Mouse (Mus musculus) hindbrain, embryonic 10.5 days (tissue): ENCODE measurements at regions not wholly inside any gene's neighbourhood (a gene's known extent, or its start where the extent isn't known, plus 50 kb on each side); places are given as distances from the start of the nearest gene placed in this dataset.

Source experiments
- DNase-seq: peaks from one replicate; pipeline ENCODE4 v3.0.0-alpha.2; 2017; ENCODE audit warnings: low spot score
- H3K27ac ChIP-seq: fragments of 300-500 bp; sonication (generic); 2 replicates; pipeline ENCODE4 v1.5.1; 2016; ENCODE audit warnings: mild to moderate bottlenecking, moderate library complexity
- H3K27me3 ChIP-seq: fragments of 300-500 bp; sonication (generic); 2 replicates; pipeline ENCODE4 v1.6.1; 2016; ENCODE audit warnings: mild to moderate bottlenecking; ENCODE audit not compliant: poor library complexity, insufficient read depth, severe bottlenecking
- H3K36me3 ChIP-seq: fragments of 300-500 bp; sonication (generic); 2 replicates; pipeline ENCODE4 v1.6.1; 2016; ENCODE audit warnings: mild to moderate bottlenecking, moderate library complexity
- H3K4me1 ChIP-seq: fragments of 300-500 bp; sonication (generic); replicated peaks from 2 replicates; pipeline ENCODE4 v1.6.1; 2016; ENCODE audit warnings: mild to moderate bottlenecking
- H3K4me3 ChIP-seq: fragments of 300-500 bp; sonication (generic); 2 replicates; pipeline ENCODE4 v1.5.1; 2016; ENCODE audit warnings: mild to moderate bottlenecking, moderate library complexity
- H3K9me3 ChIP-seq: fragments of 300-500 bp; sonication (generic); 2 replicates; pipeline ENCODE4 v1.6.1; 2016; ENCODE audit warnings: mild to moderate bottlenecking, moderate library complexity
- WGBS: fragments of 180-500 bp; shearing (Covaris S2); methylation state at CpG from one replicate; pipeline ENCODE4 v1.1.7; 2016; 5-methylcytosine and 5-hydroxymethylcytosine counted together

DNA sequence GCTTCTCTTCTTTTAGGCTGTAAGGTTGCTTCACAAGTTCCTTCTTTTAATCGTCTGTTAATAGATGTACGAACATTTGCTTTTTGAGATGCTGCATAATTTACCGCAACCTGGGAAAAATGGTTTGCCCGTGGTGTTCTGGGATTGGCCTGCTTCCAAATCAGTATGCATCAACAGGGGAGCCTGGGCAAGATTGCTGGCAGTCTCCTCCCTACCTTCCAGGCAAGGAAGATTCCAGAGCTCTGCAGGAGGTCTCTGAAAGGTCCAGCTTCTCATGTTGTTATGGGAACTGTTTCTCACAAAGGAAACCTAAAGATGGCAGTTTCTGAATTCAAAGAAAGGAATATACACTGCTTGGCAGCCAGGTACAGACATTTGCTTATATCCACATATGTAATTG lies 799.6 kb downstream of the Nr2f2 start:
- WGBS: 83% methylated on average over 4 of the region's 4 CpGs
- no peak for DNase-seq
- no peaks in the 10 kb centered on the region for H3K36me3 ChIP-seq
- H3K4me1 ChIP-seq: no peaks in the 10 kb centered on the region
- no peaks in the 10 kb centered on the region for H3K27me3 ChIP-seq
- no peak overlapping the region for H3K27ac ChIP-seq
- no peaks in the 10 kb centered on the region for H3K9me3 ChIP-seq
- no peak overlapping the region for H3K4me3 ChIP-seq

GRCm38 (mm10) chr7:69564432-69564831 lies 802.1 kb downstream of the Nr2f2 start:
- H3K9me3 ChIP-seq: no peaks in the 10 kb centered on the region
- H3K4me3 ChIP-seq: no peak overlapping the region
- DNase-seq: no peak
- no peaks in the 10 kb centered on the region for H3K36me3 ChIP-seq
- 90% methylated on average over 2 of the region's 2 CpGs for WGBS
- H3K27ac ChIP-seq: no peak overlapping the region
- no peaks in the 10 kb centered on the region for H3K27me3 ChIP-seq
- H3K4me1 ChIP-seq: no peaks in the 10 kb centered on the region

GRCm38 (mm10) chr7:69554776-69555175 lies 805.7 kb upstream of the Arrdc4 start:
- no peaks in the 10 kb centered on the region for H3K27me3 ChIP-seq
- H3K36me3 ChIP-seq: no peaks in the 10 kb centered on the region
- no peak for DNase-seq
- H3K9me3 ChIP-seq: no peaks in the 10 kb centered on the region
- H3K4me1 ChIP-seq: no peaks in the 10 kb centered on the region
- WGBS: 76% methylated on average over 8 of the region's 8 CpGs
- H3K4me3 ChIP-seq: no peak overlapping the region
- no peak overlapping the region for H3K27ac ChIP-seq

DNA sequence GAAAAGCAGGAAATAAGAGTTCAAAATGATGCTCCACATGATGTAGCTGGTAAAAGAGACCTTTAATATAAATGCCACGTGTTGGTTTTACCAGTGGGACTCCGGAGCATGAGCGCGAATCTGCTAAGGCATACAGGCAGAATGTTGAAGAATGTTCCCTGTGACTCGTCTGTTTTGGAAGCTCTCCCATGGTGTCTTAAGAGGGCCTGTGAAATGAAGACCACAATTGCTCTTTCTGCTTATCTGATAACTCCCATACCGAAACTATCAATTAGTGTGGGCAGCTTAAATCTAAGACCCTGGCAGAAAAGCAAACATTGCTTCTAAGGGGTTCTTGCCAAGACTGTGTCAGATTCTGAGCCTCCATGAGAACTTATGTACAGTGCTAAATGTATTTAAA lies 804.9 kb upstream of the Arrdc4 start:
- Histone ChIP-seq H3K27me3 (no peaks in the 10 kb centered on the region), H3K27ac (no peak overlapping the region), H3K4me3 (no peak overlapping the region), H3K36me3 (no peaks in the 10 kb centered on the region), H3K4me1 (no peaks in the 10 kb centered on the region), H3K9me3 (no peaks in the 10 kb centered on the region)
- DNase-seq: no peak
- 93% methylated on average over 6 of the region's 6 CpGs for WGBS

- H3K4me3 ChIP-seq: no peak overlapping the region
- no peak for DNase-seq
- no peaks in the 10 kb centered on the region for H3K36me3 ChIP-seq
- no peaks in the 10 kb centered on the region for H3K9me3 ChIP-seq
- H3K4me1 ChIP-seq: no peaks in the 10 kb centered on the region
- H3K27me3 ChIP-seq: no peaks in the 10 kb centered on the region
- WGBS: 82% methylated on average over 1 of the region's 1 CpGs
- no peak overlapping the region for H3K27ac ChIP-seq
Measured at GRCm38 (mm10) chr7:69536072-69536471, 787.0 kb upstream of the Arrdc4 start.

GRCm38 (mm10) chr7:69513966-69514365 lies 764.9 kb upstream of the Arrdc4 start:
- Histone ChIP-seq H3K4me1 (no peaks in the 10 kb centered on the region), H3K4me3 (no peak overlapping the region), H3K36me3 (no peaks in the 10 kb centered on the region), H3K9me3 (no peaks in the 10 kb centered on the region), H3K27ac (no peak overlapping the region), H3K27me3 (no peaks in the 10 kb centered on the region)
- no peak for DNase-seq
- WGBS: 77% methylated on average over 2 of the region's 2 CpGs

GRCm38 (mm10) chr7:69510389-69510788 lies 761.3 kb upstream of the Arrdc4 start:
- Histone ChIP-seq H3K36me3 (no peaks in the 10 kb centered on the region), H3K4me1 (no peaks in the 10 kb centered on the region), H3K4me3 (no peak overlapping the region), H3K27me3 (no peaks in the 10 kb centered on the region), H3K27ac (no peak overlapping the region), H3K9me3 (no peaks in the 10 kb centered on the region)
- 77% methylated on average over 8 of the region's 8 CpGs for WGBS
- DNase-seq: no peak

DNA sequence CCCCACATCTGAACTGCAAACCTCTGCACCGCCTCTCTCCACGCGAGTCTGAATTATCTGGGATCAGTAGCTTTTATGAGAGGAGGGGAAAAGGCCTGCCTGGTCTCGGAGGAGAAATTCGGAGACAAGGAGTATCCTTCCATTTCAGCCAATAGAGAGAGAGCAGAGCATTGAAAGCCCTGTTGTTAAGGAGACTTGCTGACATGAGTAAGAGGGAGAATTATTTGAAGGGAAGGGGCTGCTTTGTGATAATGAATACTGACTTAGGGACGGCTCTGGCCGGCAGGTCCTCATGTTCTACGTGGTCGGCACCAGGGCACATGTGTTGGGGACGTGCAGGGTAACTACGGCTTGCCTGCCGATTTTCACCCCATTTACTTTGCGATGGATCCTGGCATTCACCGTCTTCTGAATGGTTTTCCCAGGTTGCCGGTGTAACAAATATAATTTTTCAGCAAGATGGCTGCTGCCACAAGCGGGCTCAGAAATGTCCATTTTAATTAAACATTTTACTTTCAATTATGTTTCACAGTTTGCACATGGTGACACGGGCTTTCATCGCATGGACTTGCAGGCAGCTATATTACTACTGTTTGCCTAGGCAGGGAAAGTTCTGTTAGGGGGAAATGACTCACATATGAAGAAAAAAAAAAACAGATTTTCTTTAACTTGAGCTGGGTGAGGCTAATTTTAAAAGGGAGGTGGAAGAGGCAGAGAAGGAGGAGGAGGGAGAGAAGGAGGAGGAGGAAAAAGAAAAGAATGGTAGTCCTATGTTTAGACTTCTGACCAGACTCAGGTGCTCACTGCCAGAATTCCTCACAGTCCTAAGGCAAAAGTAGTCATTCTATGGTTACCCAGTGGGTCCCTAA lies 744.3 kb upstream of the Arrdc4 start:
- 0 out of 2 replicates have a peak overlapping the region, but pooled peaks have one; percentile 23 for H3K4me3 ChIP-seq

DNA sequence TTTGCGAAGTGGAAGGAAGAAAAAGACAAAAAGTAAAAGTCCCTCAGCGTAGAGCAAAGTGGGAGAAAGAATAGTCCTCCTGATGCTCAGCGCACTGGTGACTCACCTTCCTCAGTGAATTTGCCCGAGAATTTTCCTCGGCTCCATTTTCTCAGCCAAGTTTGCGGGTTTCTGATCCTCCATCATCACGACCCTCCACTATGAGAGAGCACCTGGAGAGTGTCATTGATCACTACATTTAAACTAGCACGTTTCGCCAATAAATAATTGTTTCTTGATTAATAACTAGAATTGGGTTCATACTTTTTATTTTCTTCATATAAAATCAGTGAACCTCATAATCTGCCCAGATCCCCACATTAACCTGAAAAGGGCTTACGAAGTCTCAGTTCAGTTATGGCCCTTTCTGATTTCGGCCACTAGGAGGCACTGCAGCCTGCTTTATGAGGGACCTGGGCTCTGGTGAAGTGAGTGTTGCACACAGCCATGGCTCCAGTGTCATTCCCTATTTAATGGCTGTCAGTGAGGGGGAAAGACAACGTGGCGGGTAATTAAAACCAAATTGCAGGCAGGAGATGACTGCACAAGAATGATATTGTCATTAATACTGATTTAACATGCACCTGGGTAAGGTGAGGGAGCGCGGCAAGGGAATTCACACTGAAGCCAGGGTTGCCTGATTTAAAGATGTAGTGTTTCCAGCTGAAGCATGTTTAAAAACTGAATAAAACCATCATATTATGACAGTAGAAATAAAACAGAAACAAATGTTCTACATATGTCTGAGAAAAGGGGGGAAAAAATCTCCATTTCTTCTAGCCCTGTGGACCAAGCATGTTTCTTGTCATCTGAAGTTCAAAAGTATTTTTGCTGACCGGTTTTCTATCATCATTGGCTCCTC lies 741.8 kb upstream of the Arrdc4 start:
- peak; percentile 84 for DNase-seq
- Histone ChIP-seq H3K4me3 (no peak overlapping the region), H3K9me3 (no peaks in the 10 kb centered on the region), H3K27me3 (peaks cover 33% of the 10 kb centered on the region; the same call in 1 of the 2 replicates), H3K27ac (no peak overlapping the region), H3K4me1 (peaks cover 15% of the 10 kb centered on the region), H3K36me3 (no peaks in the 10 kb centered on the region)
- 40% methylated on average over 16 of the region's 16 CpGs for WGBS

More for the DNA sequence above, 744.3 kb upstream of the Arrdc4 start:
- peak overlapping the region; percentile 66; the same call in 1 of the 2 replicates for H3K27ac ChIP-seq
- no peaks in the 10 kb centered on the region for H3K36me3 ChIP-seq
- DNase-seq: peak; percentile 9
- peaks cover 33% of the 10 kb centered on the region; the same call in 1 of the 2 replicates for H3K27me3 ChIP-seq
- 55% methylated on average over 18 of the region's 18 CpGs for WGBS
- H3K9me3 ChIP-seq: no peaks in the 10 kb centered on the region
- H3K4me1 ChIP-seq: peaks cover 15% of the 10 kb centered on the region

- H3K36me3 ChIP-seq: no peaks in the 10 kb centered on the region
- DNase-seq: no peak
- WGBS: 67% methylated on average over 6 of the region's 6 CpGs
Measured at GRCm38 (mm10) chr7:69488630-69489029, 739.6 kb upstream of the Arrdc4 start.

DNA sequence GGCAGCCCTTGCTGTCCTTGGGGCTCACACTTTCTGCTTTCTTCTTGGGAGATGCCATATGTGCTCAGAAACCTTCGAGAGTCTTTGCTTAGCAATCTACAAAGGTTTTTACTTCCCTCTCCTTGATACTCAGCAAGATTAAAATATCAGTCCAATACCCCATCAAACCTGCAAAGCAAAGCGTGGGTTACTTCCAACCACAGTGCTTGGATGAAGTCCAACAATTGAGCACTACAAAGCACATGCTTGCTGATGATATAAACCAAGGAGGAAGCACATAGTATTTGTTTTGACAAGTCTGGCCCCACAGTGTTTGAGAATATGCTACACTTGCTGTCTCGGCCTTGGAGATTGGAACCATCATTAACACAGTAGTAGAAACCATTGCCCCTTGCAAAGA lies 738.1 kb upstream of the Arrdc4 start:
- 86% methylated on average over 3 of the region's 3 CpGs for WGBS
- no peaks in the 10 kb centered on the region for H3K36me3 ChIP-seq
- H3K4me3 ChIP-seq: no peak overlapping the region
- H3K27ac ChIP-seq: no peak overlapping the region
- no peaks in the 10 kb centered on the region for H3K9me3 ChIP-seq
- no peak for DNase-seq
- peaks cover 14% of the 10 kb centered on the region; the same call in 1 of the 2 replicates for H3K27me3 ChIP-seq
- peaks cover 3% of the 10 kb centered on the region; the same call in 1 of the 2 replicates for H3K4me1 ChIP-seq

More at GRCm38 (mm10) chr7:69488630-69489029, 739.6 kb upstream of the Arrdc4 start:
- H3K27ac ChIP-seq: no peak overlapping the region
- H3K27me3 ChIP-seq: peaks cover 27% of the 10 kb centered on the region; the same call in 1 of the 2 replicates
- peaks cover 12% of the 10 kb centered on the region for H3K4me1 ChIP-seq
- H3K9me3 ChIP-seq: no peaks in the 10 kb centered on the region
- H3K4me3 ChIP-seq: no peak overlapping the region

DNA sequence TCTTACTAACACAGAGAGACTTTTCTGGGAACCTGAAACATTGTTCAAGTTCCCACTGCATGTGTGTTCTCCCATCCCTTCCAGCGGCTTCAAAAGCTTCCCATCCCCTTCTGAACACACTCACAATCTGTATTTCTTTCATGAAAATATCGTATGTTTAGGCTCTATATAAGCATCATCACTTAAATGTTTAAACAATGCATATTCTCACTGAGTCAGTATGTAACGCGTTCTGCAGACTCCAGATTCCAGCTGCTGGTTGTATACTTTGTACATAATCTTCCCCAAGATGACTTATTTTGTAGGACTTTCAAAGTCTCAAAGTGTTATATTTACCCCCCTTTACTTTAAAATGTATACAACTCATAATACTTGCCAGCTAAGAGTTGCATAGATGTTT lies 735.5 kb upstream of the Arrdc4 start:
- no peaks in the 10 kb centered on the region for H3K9me3 ChIP-seq
- H3K27ac ChIP-seq: no peak overlapping the region
- no peak overlapping the region for H3K4me3 ChIP-seq
- no peaks in the 10 kb centered on the region for H3K4me1 ChIP-seq
- no peaks in the 10 kb centered on the region for H3K36me3 ChIP-seq
- DNase-seq: no peak
- WGBS: 86% methylated on average over 4 of the region's 4 CpGs
- no peaks in the 10 kb centered on the region for H3K27me3 ChIP-seq
